Mouse (Mus musculus) right cerebral cortex, adult 2 months (tissue): ENCODE data around the gene Nme1.
"Not testable (repeated sequence)": the region's sequence is repeated elsewhere in the genome, so short reads cannot be mapped to it uniquely, and the experiment has no call there.

Experiments used
- DNase-seq, 2 experiments: peaks; one replicate each; pipeline ENCODE4 v3.0.0; 2021 to 2022; ENCODE audit warnings: low spot score in 2 of 2

The Nme1 gene

GRCm38 (mm10) chr11:93965391-93965790 is 2.9 kb downstream of the Nme1 start:
- peak in 1 of 2 experiments; percentile 35 for DNase-seq

- peak in 1 of 2 experiments; percentile 34 for DNase-seq
These were observed 5.3 kb downstream of the Nme1 start for GRCm38 (mm10) chr11:93963013-93963412.

- DNase-seq = no peak
These were observed 6.8 kb downstream of the Nme1 start for GRCm38 (mm10) chr11:93961482-93961881.

- DNase-seq = no peak
These were observed 10.6 kb downstream of the Nme1 start for GRCm38 (mm10) chr11:93957746-93958145.

- no peak for DNase-seq
These were observed 11.2 kb downstream of the Nme1 start for GRCm38 (mm10) chr11:93957031-93957555.

GRCm38 (mm10) chr11:93956159-93956558 is 12.2 kb downstream of the Nme1 start, which contains the start of gene Nme2:
Gene Nme2 (minus strand): TSS chr11:93956259.
- DNase-seq = no peak

- DNase-seq = peak; percentile 85
These were observed 12.8 kb downstream of the Nme1 start for GRCm38 (mm10) chr11:93955256-93956150.

- DNase-seq = no peak
These were observed 13.5 kb downstream of the Nme1 start for GRCm38 (mm10) chr11:93954738-93955255.

GRCm38 (mm10) chr11:93952376-93952775 is 15.9 kb downstream of the Nme1 start:
- DNase-seq = no peak

GRCm38 (mm10) chr11:93950045-93950444 is 18.3 kb downstream of the Nme1 start:
- DNase-seq = no peak

GRCm38 (mm10) chr11:93948887-93949567 is 19.3 kb downstream of the Nme1 start:
- no peak for DNase-seq

GRCm38 (mm10) chr11:93944986-93945385 is 23.3 kb downstream of the Nme1 start:
- no peak for DNase-seq

- no peak for DNase-seq
These were observed 27.4 kb downstream of the Nme1 start for GRCm38 (mm10) chr11:93940906-93941305.

GRCm38 (mm10) chr11:93929106-93929505 is 39.2 kb downstream of the Nme1 start:
- DNase-seq = no peak

GRCm38 (mm10) chr11:93915019-93915418 is 53.3 kb downstream of the Nme1 start:
- not testable (repeated sequence) for DNase-seq

- no peak for DNase-seq
These were observed 56.7 kb downstream of the Nme1 start for GRCm38 (mm10) chr11:93911603-93912002.

- no peak for DNase-seq
These were observed 59.5 kb downstream of the Nme1 start for GRCm38 (mm10) chr11:93908829-93909228.

- DNase-seq = no peak
These were observed 60.5 kb downstream of the Nme1 start for GRCm38 (mm10) chr11:93907839-93908238.
